Mouse (Mus musculus) lung, adult 2 months (tissue): ENCODE results near the gene Ankrd60.

Experiments
- CTCF ChIP-seq: fragments of 200-500 bp; IDR thresholded peaks from 2 replicates; pipeline ENCODE4 v1.5.1; 2011; ENCODE audit warnings: mild to moderate bottlenecking, low read length, control low read depth; ENCODE audit not compliant: insufficient read depth
- POLR2A ChIP-seq: fragments of 200-500 bp; IDR thresholded peaks from 2 replicates; pipeline ENCODE4 v1.6.1; 2011; ENCODE audit warnings: low read depth, mild to moderate bottlenecking, control low read depth, low read length, borderline replicate concordance; ENCODE audit errors: extremely low read depth

DNA sequence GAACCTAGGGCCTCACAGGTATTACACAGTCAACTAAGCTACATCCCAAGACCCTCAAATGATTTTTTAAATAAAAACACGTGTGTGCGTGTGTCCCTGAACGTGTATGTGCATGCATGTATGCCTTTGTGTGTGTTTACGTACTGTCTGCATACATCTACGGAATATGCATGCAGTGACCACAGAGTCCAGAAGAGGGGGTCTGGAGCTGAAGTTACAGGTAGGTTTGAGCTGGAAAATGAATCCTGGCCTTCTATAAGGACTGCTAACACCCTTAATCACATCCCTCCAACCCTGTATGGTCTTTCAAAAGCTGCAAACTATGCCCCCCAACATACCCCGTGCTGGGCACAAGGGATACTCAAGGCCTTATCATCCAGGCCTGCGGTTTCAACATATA is 14.8 kb downstream of the Ankrd60 start:
- TF ChIP-seq POLR2A (no peak), CTCF (no peak)
